Mouse (Mus musculus) megakaryocyte, embryonic 14.5 days (primary cell): ENCODE data around the gene Ankmy2. TPM values are rescaled to one million over a fixed set of nuclear protein-coding genes. Genes with fewer than 3 reads are reported as not detected.
A peak's percentile ranks its signal among the peaks of the same experiment; 100 is the strongest.
"Not testable (repeated sequence)": the region's sequence is repeated elsewhere in the genome, so short reads cannot be mapped to it uniquely, and the experiment has no call there.

ENCODE experiments used
- H3K27me3 ChIP-seq: replicated peaks from 2 replicates; pipeline ENCODE3; 2012; ENCODE audit warnings: inconsistent platforms
- H3K36me3 ChIP-seq: replicated peaks from 2 replicates; pipeline ENCODE3; 2012; ENCODE audit warnings: low read length, inconsistent platforms, mixed read lengths
- H3K4me1 ChIP-seq: 2 replicates; pipeline ENCODE4 v1.6.1; 2012; ENCODE audit warnings: inconsistent platforms
- H3K4me3 ChIP-seq: replicated peaks from 2 replicates; pipeline ENCODE3; 2012; ENCODE audit warnings: moderate library complexity, mild to moderate bottlenecking, inconsistent platforms
- H3K9me3 ChIP-seq: 2 replicates; pipeline ENCODE4 v1.6.1; 2012; ENCODE audit warnings: inconsistent platforms
- FLI1 ChIP-seq: IDR thresholded peaks from 2 replicates; pipeline ENCODE4 v1.6.1; 2012; ENCODE audit warnings: low read length, inconsistent platforms, mixed read lengths
- GATA1 ChIP-seq: IDR thresholded peaks from 3 replicates; pipeline ENCODE4 v1.6.1; 2012; ENCODE audit warnings: mixed read lengths, low read length, inconsistent platforms, borderline replicate concordance
- polyA plus RNA-seq: library from polyadenylated mRNA; stranded (reverse); fragments of >175 nt; gene quantifications from 2 replicates; pipeline ENCODE4 v1.2.3, GENCODE M21; 2012; ENCODE audit warnings: low replicate concordance; ENCODE audit not compliant: insufficient read depth

Ankmy2 gene
- polyA plus RNA-seq, 1 experiment: 3.7 TPM

DNA sequence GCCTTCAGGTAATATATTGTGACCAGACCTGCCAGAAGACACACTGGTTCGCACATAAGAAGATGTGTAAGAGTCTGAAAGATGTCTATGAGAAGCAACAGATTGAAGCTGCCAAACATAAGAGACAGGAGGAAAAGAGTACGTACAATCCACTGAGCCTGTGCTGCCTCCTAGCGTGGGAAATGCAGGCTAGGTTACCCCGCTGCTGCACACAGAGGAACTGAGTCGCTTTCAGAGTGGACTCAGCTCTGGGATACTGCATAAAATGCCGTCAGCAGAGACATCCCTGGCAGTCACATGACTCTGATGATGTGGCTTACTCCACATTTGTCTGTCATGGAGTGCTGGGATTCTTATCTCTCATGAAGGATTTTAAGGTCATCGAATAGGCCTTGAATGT is 38.1 kb downstream of the Ankmy2 start:
- Histone ChIP-seq H3K36me3 (peaks cover 86% of the 10 kb centered on the region), H3K4me1 (peaks cover 7% of the 10 kb centered on the region)
- TF ChIP-seq GATA1: no peak
- TF ChIP-seq FLI1: no peak

DNA sequence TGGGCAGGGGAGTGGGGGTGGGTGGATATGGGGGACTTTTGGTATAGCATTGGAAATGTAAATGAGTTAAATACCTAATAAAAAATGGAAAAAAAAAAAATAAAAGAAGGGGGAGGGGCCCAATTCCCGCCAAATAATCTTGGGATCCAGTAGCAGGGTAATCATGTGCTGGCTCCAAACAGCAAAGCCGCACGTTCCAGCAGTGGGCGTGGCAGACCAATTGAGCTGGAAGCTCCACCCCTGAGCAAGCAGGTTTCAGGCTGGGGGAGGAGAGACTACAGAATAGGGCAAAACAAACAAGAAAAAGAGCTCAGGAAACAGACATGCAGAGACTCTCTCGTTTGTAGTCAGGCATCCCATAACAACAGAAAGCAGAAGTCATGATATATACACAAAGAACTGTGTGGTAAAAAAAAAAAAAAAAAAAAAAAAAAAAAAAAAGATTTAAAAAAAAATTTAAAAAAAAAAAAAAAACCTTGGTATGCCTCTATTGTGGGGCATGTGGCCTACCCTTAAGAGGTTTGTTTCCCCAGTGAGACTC is 48.7 kb downstream of the Ankmy2 start:
- H3K27me3 ChIP-seq, H3K4me3 ChIP-seq, H3K36me3 ChIP-seq, H3K9me3 ChIP-seq, H3K4me1 ChIP-seq: not testable (repeated sequence)

More for the DNA sequence above, 38.1 kb downstream of the Ankmy2 start:
- Histone ChIP-seq H3K9me3 (no peaks in the 10 kb centered on the region), H3K27me3 (no peaks in the 10 kb centered on the region), H3K4me3 (no peak overlapping the region)

DNA sequence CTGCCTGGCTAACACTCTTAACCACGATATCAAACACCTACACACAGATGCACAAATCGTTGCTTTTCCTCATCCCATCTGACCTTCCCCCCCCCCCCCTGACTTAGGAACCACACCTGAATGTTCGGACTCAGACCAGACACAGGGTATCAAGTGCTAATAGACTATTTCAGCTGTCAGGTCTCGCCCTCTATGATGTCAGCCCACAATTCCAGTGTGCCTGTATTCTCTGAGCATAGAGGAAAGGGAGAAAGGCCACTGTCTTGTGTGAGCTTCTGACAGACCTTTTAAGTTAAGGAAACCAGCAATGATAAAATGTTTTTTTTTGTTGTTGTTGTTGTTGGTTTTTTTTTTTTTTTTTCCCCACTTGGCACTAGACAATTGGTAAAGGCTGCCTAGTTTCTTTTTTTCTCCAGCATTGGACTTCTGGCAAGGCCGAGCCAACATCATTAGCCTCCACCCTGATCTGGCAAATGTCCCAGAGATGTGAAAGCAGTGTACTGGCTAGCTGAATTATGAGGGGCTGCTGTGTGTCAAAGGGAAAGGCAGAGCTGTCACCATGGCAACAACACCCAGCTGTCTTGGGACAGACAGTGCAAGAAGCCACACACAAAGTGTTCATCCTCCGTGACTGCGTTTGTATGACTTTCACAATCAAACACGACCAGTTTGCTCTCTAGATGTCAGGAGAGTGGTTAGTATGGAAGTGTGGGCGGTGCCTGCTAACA is 50.3 kb downstream of the Ankmy2 start:
- H3K27me3 ChIP-seq: no peaks in the 10 kb centered on the region
- H3K9me3 ChIP-seq: no peaks in the 10 kb centered on the region
- H3K36me3 ChIP-seq: no peaks in the 10 kb centered on the region
- TF ChIP-seq GATA1: no peak
- TF ChIP-seq FLI1: no peak
- H3K4me3 ChIP-seq: peak overlapping the region; percentile 35
- H3K4me1 ChIP-seq: peaks cover 4% of the 10 kb centered on the region; the same call in 1 of the 2 replicates

DNA sequence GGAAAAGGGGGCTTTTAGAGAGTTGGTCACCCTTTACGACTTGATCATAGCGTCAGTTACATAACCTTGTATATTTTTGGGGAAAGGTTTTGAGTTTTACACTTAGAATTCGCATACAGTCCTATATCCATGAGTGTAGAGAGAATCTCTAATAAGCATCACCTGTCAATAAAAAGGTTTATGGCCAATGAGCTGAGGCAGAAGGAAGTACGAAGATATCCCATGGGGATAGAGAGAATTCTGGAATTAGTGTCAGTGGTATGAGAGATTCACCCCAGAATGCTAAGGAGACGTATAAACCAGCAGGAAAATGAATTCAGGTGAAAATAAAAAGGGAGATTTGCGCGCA is 50.9 kb downstream of the Ankmy2 start:
- Histone ChIP-seq H3K9me3 (no peaks in the 10 kb centered on the region), H3K4me3 (no peak overlapping the region), H3K36me3 (no peaks in the 10 kb centered on the region), H3K4me1 (peaks cover 4% of the 10 kb centered on the region; the same call in 1 of the 2 replicates), H3K27me3 (no peaks in the 10 kb centered on the region)
- TF ChIP-seq GATA1 (no peak), FLI1 (no peak)

DNA sequence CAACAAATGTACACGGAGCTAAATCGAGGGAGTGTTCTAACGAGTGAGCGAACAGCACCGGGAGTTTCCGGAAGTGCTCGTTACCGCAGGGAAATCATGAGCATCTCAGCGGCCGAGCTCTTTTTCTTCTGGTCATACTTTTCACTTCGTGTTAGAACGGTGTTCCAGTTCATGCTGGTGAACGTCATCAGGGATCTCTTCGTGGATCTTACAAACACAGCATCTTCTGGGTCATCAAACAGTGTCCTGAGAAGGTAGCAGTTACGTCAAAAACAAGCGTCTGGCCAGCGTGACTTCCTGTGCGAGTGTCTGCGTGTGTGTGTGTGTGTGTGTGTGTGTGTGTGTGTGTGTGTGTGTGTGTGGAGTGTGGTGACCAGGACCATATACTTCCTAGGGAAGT is 51.5 kb downstream of the Ankmy2 start:
- TF ChIP-seq GATA1 (no peak), FLI1 (no peak)

DNA sequence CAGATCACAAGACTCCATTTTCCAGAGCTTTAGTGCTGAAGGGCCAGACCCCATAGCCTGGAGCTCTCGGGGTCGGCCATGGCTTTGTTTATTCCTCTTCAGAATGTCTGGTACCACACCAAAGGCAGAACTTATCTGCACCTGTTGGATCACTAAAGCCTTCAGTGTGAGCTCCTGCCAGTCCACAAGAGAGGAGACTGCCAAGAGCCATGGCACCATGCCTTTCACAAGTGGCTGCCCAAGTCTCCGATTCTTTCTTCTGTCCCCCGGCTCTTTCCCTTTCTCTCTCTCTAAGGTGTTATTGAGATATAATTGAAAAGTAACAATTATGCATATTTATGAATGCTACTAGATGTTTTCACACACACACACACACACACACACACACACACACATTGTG is 53.2 kb downstream of the Ankmy2 start:
- Histone ChIP-seq H3K4me1 (peaks cover 11% of the 10 kb centered on the region), H3K4me3 (no peak overlapping the region), H3K9me3 (no peaks in the 10 kb centered on the region), H3K36me3 (no peaks in the 10 kb centered on the region), H3K27me3 (no peaks in the 10 kb centered on the region)
- TF ChIP-seq FLI1 (no peak), GATA1 (no peak)

More for the DNA sequence above, 51.5 kb downstream of the Ankmy2 start:
- peaks cover 4% of the 10 kb centered on the region; the same call in 1 of the 2 replicates for H3K4me1 ChIP-seq
- no peaks in the 10 kb centered on the region for H3K9me3 ChIP-seq
- H3K27me3 ChIP-seq: no peaks in the 10 kb centered on the region
- H3K4me3 ChIP-seq: peak overlapping the region; percentile 1
- no peaks in the 10 kb centered on the region for H3K36me3 ChIP-seq

DNA sequence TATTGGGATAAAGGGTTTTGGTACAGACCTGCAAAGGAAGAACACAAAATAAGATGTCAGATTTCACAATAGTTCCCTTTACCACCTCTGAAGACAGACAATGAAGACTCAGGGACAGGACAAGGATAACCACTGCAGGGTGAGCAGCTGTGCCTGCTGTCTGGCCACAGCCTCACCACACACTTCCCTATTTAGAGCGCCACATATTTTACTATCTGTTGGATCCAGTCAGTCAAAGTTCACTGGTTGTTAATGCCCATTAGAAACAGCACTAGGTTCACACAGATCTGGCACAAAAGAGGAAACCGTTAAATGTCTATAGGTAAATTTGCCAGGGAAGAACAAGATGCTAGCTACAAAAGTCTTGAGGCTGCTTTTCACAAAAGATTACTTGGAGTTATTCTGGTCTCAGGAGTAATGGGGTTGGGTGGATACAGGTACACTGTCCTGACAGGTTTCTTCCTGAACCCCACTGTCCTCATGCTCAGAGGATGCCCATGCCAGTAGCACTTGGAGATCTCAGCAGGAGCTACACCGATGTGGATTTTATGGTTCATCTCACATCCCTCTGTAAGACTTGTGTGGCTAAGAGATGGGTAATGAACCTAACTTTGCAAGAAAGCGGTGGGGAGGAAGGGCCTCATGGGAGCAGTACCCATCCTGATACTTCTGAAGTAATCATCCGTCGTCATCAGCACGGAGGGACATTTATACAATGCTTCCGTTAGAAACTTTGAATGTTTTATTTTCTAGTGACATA is 57.7 kb downstream of the Ankmy2 start:
- Histone ChIP-seq H3K4me1 (peaks cover 20% of the 10 kb centered on the region), H3K9me3 (no peaks in the 10 kb centered on the region), H3K4me3 (no peak overlapping the region), H3K27me3 (peaks cover 6% of the 10 kb centered on the region), H3K36me3 (no peaks in the 10 kb centered on the region)
- TF ChIP-seq GATA1: no peak
- no peak for TF ChIP-seq FLI1

DNA sequence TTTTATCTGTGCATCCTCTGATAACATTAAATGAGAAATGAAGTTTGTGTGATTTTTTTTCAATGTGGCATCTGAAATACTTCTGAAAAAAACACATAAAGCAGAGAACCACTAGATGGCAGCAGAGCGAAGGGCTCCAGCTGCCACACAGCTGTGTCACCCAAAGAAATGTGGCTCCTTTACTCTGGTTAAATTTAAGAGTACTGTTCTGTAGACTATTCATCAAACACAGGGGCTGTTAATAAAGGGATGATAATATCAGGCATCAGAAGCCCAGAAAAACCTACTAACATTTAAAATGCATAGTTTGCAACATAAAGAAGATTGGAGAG is 58.2 kb downstream of the Ankmy2 start:
- TF ChIP-seq GATA1 (no peak), FLI1 (no peak)
- Histone ChIP-seq H3K4me3 (no peak overlapping the region), H3K9me3 (no peaks in the 10 kb centered on the region), H3K36me3 (no peaks in the 10 kb centered on the region), H3K4me1 (peaks cover 20% of the 10 kb centered on the region), H3K27me3 (peaks cover 6% of the 10 kb centered on the region)

DNA sequence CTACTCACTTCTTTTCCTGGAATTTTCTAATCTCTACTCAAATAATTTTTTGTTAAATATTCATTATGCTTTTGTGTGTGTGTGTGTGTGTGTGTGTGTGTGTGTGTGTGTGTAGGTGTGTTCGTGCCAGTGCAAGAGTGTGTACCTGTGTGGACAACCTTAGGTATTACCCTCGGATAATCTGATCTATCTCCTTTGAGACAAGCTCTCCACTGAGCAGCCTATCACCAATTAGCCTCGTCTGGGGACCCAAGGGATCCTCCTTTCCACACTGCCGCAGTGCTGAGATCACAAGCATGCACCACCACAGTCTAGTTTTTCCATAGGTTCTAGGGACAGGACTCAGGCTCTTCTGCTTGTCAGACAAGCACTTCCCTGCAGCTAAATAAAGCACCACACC is 59.3 kb downstream of the Ankmy2 start:
- H3K9me3 ChIP-seq: no peaks in the 10 kb centered on the region
- H3K4me1 ChIP-seq: peaks cover 20% of the 10 kb centered on the region
- peak overlapping the region; percentile 86 for H3K4me3 ChIP-seq
- peaks cover 6% of the 10 kb centered on the region for H3K27me3 ChIP-seq
- TF ChIP-seq GATA1: no peak
- no peak for TF ChIP-seq FLI1
- H3K36me3 ChIP-seq: no peaks in the 10 kb centered on the region

DNA sequence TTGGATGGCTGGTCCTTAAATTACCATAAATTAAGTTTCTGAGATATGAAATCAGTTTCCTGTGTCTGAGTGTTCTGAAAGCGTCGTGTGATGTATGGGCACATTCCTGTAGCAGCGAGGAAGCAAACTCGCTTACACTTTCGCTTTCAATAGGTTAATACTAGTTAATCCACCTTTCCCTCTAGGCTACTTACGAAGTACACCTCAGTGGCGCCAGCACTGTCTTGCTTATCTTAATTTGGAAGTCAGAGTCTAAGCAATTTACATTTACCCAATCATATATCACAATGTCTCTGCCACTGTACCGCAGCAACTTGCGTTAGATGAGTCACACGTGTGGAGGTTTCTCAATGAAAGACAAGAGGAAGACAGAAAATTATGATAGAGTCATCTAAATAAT is 60.0 kb downstream of the Ankmy2 start:
- H3K27me3 ChIP-seq: peaks cover 6% of the 10 kb centered on the region
- H3K4me1 ChIP-seq: peaks cover 20% of the 10 kb centered on the region
- no peak for TF ChIP-seq GATA1
- no peak for TF ChIP-seq FLI1
- H3K36me3 ChIP-seq: no peaks in the 10 kb centered on the region
- peak overlapping the region; percentile 86 for H3K4me3 ChIP-seq
- no peaks in the 10 kb centered on the region for H3K9me3 ChIP-seq
